Mouse (Mus musculus): ENCODE measurements around the gene Pdhb.

DNA sequence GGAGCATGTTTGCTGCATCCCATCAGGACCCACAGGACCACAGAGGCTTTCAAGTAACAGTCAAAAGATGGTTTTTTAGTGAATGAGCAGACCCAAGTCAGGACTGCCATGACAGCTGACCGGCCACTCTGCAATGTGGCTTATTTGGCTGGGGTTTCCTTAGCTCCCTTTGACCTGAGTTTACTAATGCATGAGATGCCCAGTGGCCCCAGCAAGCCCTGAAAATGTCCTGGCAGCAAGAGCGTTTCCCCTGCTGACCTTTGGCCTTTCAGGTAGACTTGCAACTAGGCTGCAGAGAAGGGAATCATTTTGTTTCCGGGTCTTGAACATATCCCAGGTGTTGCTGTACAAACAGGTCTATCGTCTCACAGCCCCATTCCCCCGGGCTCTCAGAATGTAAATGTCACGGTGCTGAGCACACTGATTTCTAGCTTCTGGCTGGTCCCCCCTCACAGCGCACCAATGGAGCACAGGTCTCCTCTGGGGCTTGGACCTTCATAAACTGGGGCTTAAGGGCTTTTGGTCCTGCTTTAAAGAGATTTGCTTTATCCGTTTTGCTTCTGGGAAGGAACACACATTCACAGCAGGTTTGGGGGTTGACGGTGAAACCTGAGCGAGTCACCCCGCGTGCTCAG, 18.6 kb upstream of the Pdhb start:
- TF ChIP-seq CEBPB (IDR thresholded peaks at IDR 0.05; ENCODE audit: insufficient read depth, poor library complexity, severe bottlenecking) (no peak), MYOG (IDR thresholded peaks at IDR 0.05; ENCODE audit: control insufficient read depth in 1 of 3, insufficient read depth in 1 of 3, insufficient read length in 2 of 3, low read depth in 2 of 3) (no peak)

Data from myocyte (in vitro differentiated cells).